Mouse (Mus musculus) thymus, adult 2 months (tissue): ENCODE results near the gene Otog.

ENCODE experiments used
- CTCF ChIP-seq: fragments of 200-500 bp; IDR thresholded peaks from 2 replicates; pipeline ENCODE4 v1.5.1; 2012; ENCODE audit warnings: mild to moderate bottlenecking, control low read depth, low read length, moderate library complexity, borderline replicate concordance; ENCODE audit not compliant: control insufficient read depth, poor library complexity, insufficient read depth; ENCODE audit errors: extremely low read depth
- POLR2A ChIP-seq: fragments of 200-500 bp; IDR thresholded peaks from 2 replicates; pipeline ENCODE4 v1.6.1; 2012; ENCODE audit warnings: mild to moderate bottlenecking, low read length, control low read depth, moderate library complexity; ENCODE audit not compliant: control insufficient read depth, poor library complexity, insufficient read depth; ENCODE audit errors: extremely low read depth

- TF ChIP-seq CTCF (no peak), POLR2A (no peak)
Measured at GRCm38 (mm10) chr7:46339818-46340217, 99.0 kb downstream of the Otog start.
